13 mouse cellular contexts compared by ENCODE assay signal in genomic region chr2:59562215-59562614, GRCm38 (mm10). TPM values are rescaled to one million over a fixed set of nuclear protein-coding genes. Genes with fewer than 3 reads are reported as not detected.
DNase-seq lines count a peak whose midpoint lies in the region; ATAC-seq and TF ChIP-seq lines count a peak whose summit lies in the region.
"Had no signal": no experiment of that assay in that cellular context is flagged by ENCODE, and none has a peak within 500 bp of the region (broad histone marks: within the 10 kb centered on the region; RNA-seq: fewer than 3 reads in every experiment).

No protein-coding gene starts in this region.

- no peak overlapping the region for H3K4me3 ChIP-seq in heart, embryonic 12.5 days
- H3K4me3 ChIP-seq in layer of hippocampus, adult 2 months, result no peak overlapping the region
- no peak overlapping the region for H3K4me3 ChIP-seq in neural tube, embryonic 13.5 days
- H3K4me3 ChIP-seq: left cerebral cortex, adult 2 months had no signal

- 79% methylated on average over 4 of the region's 4 CpGs for WGBS in heart, embryonic 12.5 days
- 31% methylated on average over 4 of the region's 4 CpGs for WGBS in neural tube, embryonic 13.5 days

- peaks cover 10% of the 10 kb centered on the region; the same call in 1 of the 2 replicates for H3K9me3 ChIP-seq in heart, embryonic 12.5 days (replicated peaks)
- no peaks in the 10 kb centered on the region for H3K9me3 ChIP-seq in neural tube, embryonic 13.5 days

- H3K27me3 ChIP-seq in heart, embryonic 12.5 days (replicated peaks), result no peaks in the 10 kb centered on the region
- peaks cover 16% of the 10 kb centered on the region; the same call in 1 of the 2 replicates for H3K27me3 ChIP-seq in neural tube, embryonic 13.5 days

- H3K36me3 ChIP-seq in heart, embryonic 12.5 days, result no peaks in the 10 kb centered on the region
- no peaks in the 10 kb centered on the region for H3K36me3 ChIP-seq in neural tube, embryonic 13.5 days

- H3K27ac ChIP-seq in heart, embryonic 12.5 days (ENCODE audit: poor library complexity, severe bottlenecking), result no peak overlapping the region
- no peak overlapping the region for H3K27ac ChIP-seq in layer of hippocampus, adult 2 months
- H3K27ac ChIP-seq in neural tube, embryonic 13.5 days (replicated peaks), result 0 out of 2 replicates have a peak overlapping the region, but pooled peaks have one; percentile 23
- H3K27ac ChIP-seq: left cerebral cortex, adult 2 months had no signal

- no peak for ATAC-seq in heart, embryonic 12.5 days (ENCODE audit: insufficient number of reproducible peaks, low FRiP score)
- ATAC-seq in neural tube, embryonic 13.5 days (ENCODE audit: low read depth), result peak; percentile 65; the same call in 1 of the 2 replicates
- no peak for ATAC-seq in monocyte, adult 5-6 weeks (replicated peaks; ENCODE audit: insufficient number of reproducible peaks, low FRiP score, low TSS enrichment, poor library complexity, severe bottlenecking)
- ATAC-seq: intestine, embryonic 16.5 days had no signal

- DNase-seq in heart, adult 11 months, result peak; percentile 23
- no peak for DNase-seq in layer of hippocampus, adult 2 months (ENCODE audit: low spot score in 2 of 2)
- no peak for DNase-seq in layer of hippocampus, adult 9-10 months (ENCODE audit: low spot score)
- DNase-seq in forelimb bud, embryonic 11.5 days (ENCODE audit: low read depth, low spot score), result peak; percentile 53
- DNase-seq: cerebellum, adult 9-10 months; gastrocnemius, postnatal 36 days; liver had no signal

- H3K9ac ChIP-seq in heart, embryonic 12.5 days, result no peak overlapping the region
- no peak overlapping the region for H3K9ac ChIP-seq in neural tube, embryonic 13.5 days
- H3K9ac ChIP-seq: lung, embryonic 14.5 days had no signal

- 0 out of 2 replicates have a peak, but pooled peaks cover 3% of the 10 kb centered on the region for H3K4me1 ChIP-seq in heart, embryonic 12.5 days (replicated peaks)
- peaks cover 18% of the 10 kb centered on the region for H3K4me1 ChIP-seq in neural tube, embryonic 13.5 days (replicated peaks)

- no peak overlapping the region for H3K4me2 ChIP-seq in heart, embryonic 12.5 days
- H3K4me2 ChIP-seq in neural tube, embryonic 13.5 days, result no peak overlapping the region
- H3K4me2 ChIP-seq: lung, embryonic 14.5 days had no signal

- TF ChIP-seq CTCF in layer of hippocampus, adult 2 months (conservative IDR thresholded peaks at IDR 0.05), result peak; percentile 44

RNA-seq across cellular contexts. Expression of gene Tanc1, which starts 49.6 kb away (rescaled TPM):
- 37.4 and 40.9 TPM in 2 replicates for polyA plus RNA-seq in heart, embryonic 12.5 days (2016; fragmentation: Nextera tagmentation; extraction: Ambion mirVana)
- 100 to 1,000 TPM; 118 to 124 TPM for total RNA-seq in layer of hippocampus, adult 2 months (2021)
- polyA plus RNA-seq in neural tube, embryonic 13.5 days (2015; fragmentation: Nextera tagmentation; extraction: Ambion mirVana), result 9.8 and 10.0 TPM in 2 replicates
- 4.3 to 14.2 TPM (median 6.8 TPM) in 3 replicates for total RNA-seq in monocyte, adult 5-6 weeks (2017)

Comparison
In these comparisons a context has a peak if more than half of its experiments do, and no peak if none do; other contexts are left out.
1. DNase-seq: peak in heart, adult 11 months (single experiment) and forelimb bud, embryonic 11.5 days (single experiment); none in layer of hippocampus, adult 2 months (0 of 2) and layer of hippocampus, adult 9-10 months (single experiment).